Mouse (Mus musculus) liver, postnatal 0 days (tissue): Measurements from ENCODE around the gene Prdm2.

Source experiments
- CTCF ChIP-seq: sonication (generic); IDR thresholded peaks from 2 replicates; pipeline ENCODE4 v1.5.1; 2016; ENCODE audit warnings: antibody characterized with exemption, low read depth
- EP300 ChIP-seq: IDR thresholded peaks from 2 replicates; pipeline ENCODE4 v1.6.1; 2016; ENCODE audit warnings: antibody characterized with exemption, low read depth, mild to moderate bottlenecking

DNA sequence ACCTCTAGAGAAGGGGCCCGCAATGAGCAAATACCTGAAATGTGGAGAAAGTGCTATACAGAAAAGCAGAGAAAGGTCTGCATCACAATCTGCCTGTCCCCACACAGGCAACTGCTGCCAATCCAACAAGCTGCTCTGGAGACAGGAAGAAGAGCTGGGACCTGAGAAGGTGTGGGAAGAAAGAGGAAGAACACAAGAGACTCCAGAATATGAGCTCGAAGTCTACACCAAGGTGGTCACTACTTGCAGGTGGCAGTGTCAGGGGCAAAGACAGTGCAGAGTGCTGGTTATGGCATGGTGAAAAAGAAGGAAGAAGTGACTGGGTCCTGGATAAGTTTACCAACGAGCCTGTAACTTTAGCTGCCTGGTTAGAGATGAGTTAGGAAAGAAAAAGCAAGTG is 14.4 kb downstream of the Prdm2 start:
- TF ChIP-seq CTCF = no peak
- TF ChIP-seq EP300 = no peak
